Mouse (Mus musculus) embryonic fibroblast, embryonic 13.5 days (primary cell): Measurements from ENCODE around the gene Kcnab2. TPM values are rescaled to one million over a fixed set of nuclear protein-coding genes. Genes with fewer than 3 reads are reported as not detected.

ENCODE experiments used
- H3K27ac ChIP-seq: 2 replicates; pipeline ENCODE4 v1.5.1; 2012; ENCODE audit warnings: low read length, control low read depth, inconsistent platforms; ENCODE audit not compliant: insufficient read depth
- H3K4me1 ChIP-seq: 2 replicates; pipeline ENCODE4 v1.6.1; 2011; ENCODE audit warnings: low read length; ENCODE audit not compliant: control insufficient read depth, insufficient read depth
- H3K4me3 ChIP-seq: 2 replicates; pipeline ENCODE4 v1.5.1; 2011; ENCODE audit warnings: mild to moderate bottlenecking, control low read depth, low read length; ENCODE audit not compliant: insufficient read depth
- CTCF ChIP-seq: IDR thresholded peaks from 2 replicates; pipeline ENCODE4 v1.5.1; 2011; ENCODE audit warnings: mild to moderate bottlenecking, control low read depth, low read length, moderate library complexity, borderline replicate concordance; ENCODE audit not compliant: insufficient read depth
- POLR2A ChIP-seq: IDR thresholded peaks from 2 replicates; pipeline ENCODE4 v1.6.1; 2011; ENCODE audit warnings: low read depth, mild to moderate bottlenecking, control low read depth, low read length, moderate library complexity
- polyA plus RNA-seq: library from polyadenylated mRNA; stranded (reverse); fragments of >200 nt; gene quantifications from 2 replicates; pipeline ENCODE4 v1.2.4, GENCODE M21; 2011; ENCODE audit warnings: low read depth; ENCODE audit not compliant: missing spikeins, insufficient read length

Kcnab2 gene
- polyA plus RNA-seq, 1 experiment = 3.6 TPM

- peaks cover 4% of the 10 kb centered on the region for H3K4me1 ChIP-seq
- no peak overlapping the region for H3K27ac ChIP-seq
- no peak for TF ChIP-seq CTCF
- TF ChIP-seq POLR2A = no peak
- no peak overlapping the region for H3K4me3 ChIP-seq
These were observed 71.1 kb downstream of the Kcnab2 start for GRCm38 (mm10) chr4:152406531-152406930.

DNA sequence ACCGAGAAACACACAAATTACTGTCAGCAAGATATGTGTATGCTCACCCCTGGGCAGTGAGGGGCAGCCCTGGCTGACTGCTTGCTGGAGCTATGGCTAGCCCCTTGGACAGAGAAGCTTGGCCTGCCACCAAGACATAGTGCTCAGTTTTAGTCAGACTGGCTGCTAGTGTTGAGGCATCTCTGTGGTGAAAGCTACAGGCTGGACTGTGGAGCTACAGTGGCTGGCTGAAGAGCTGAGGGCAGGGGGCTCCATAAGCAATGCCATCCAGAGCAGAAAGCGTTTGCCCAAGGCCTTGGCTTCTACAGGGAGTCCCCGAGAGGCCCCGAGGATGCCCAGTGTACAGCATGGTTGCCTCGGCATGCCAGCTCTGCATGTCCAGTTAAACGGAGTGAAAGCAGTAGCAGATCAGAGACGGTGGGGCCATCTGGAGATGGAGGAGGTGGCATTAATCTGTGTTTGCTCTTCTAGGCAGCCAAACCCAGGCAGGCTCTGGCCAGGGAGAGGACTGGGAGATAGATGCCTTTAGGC, 71.9 kb downstream of the Kcnab2 start:
- no peak overlapping the region for H3K4me3 ChIP-seq
- H3K4me1 ChIP-seq = no peaks in the 10 kb centered on the region
- TF ChIP-seq POLR2A (no peak), CTCF (no peak)
- no peak overlapping the region for H3K27ac ChIP-seq

DNA sequence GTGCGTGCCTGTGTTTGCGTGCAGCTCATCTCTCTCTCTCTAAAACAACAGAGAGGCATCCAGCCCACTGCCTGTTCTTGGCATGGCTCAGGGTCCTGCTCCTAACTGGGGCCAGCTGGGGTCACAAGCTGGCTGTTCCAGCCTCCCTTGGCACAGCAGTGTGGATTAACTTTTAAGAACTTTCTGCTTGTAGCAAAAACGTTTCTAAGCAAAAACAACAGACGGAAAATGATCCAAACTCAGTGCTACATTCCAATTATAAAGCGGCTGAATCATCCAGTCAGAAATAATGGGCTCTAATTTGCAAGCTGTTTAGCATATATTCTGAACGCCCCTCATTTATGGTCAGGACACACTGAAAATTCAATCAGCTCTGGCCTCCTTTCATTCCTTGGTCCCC, 72.5 kb downstream of the Kcnab2 start:
- Histone ChIP-seq H3K4me3 (no peak overlapping the region), H3K27ac (no peak overlapping the region), H3K4me1 (no peaks in the 10 kb centered on the region)
- TF ChIP-seq CTCF = no peak
- TF ChIP-seq POLR2A = no peak

GRCm38 (mm10) chr4:152398926-152399325, 78.7 kb downstream of the Kcnab2 start:
- Histone ChIP-seq H3K27ac (no peak overlapping the region), H3K4me3 (no peak overlapping the region), H3K4me1 (no peaks in the 10 kb centered on the region)
- TF ChIP-seq POLR2A (no peak), CTCF (no peak)

DNA sequence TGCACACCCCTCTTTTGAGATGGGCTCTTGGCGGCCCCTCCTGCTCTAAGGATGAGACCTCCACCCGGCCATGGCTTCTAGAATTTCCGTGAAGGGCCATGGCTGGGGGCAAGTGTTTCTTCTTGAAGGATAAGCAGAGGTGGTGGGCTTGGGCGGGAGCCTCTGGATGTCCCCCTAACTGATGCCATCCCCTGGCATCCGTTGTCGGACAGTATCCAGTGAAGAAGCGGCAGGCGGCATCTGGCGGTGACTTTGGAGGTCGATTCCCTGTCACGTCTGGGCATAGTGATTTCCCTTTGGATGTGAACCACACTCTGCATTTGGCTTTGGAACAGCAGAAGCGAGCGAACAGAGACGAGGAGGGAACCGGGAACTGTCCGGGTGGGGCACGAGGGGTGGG, 85.0 kb downstream of the Kcnab2 start:
- TF ChIP-seq POLR2A (no peak), CTCF (no peak)
- Histone ChIP-seq H3K4me1 (no peaks in the 10 kb centered on the region), H3K27ac (no peak overlapping the region), H3K4me3 (no peak overlapping the region)

DNA sequence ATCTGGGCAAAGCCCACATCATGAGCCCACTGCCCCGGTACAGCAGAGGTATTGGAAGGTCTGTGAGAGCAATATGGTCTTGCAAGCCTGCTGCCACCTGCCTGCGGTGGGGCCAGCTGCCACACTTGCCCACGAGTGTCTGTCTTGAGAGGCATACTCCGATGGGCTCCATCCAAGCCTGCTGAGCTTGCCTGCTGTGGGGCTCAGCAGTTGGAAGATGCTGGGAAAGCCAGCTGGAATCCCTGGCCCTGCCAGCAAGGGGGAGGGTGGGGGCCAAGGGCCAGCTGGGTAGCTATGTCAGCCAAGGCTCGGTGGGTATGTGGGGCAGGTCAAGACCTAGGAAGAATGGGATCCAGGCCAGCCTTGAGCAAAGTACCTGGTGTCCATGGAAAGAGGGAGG, 85.5 kb downstream of the Kcnab2 start:
- Histone ChIP-seq H3K4me3 (no peak overlapping the region), H3K4me1 (no peaks in the 10 kb centered on the region), H3K27ac (no peak overlapping the region)
- no peak for TF ChIP-seq CTCF
- no peak for TF ChIP-seq POLR2A

- Histone ChIP-seq H3K4me3 (no peak overlapping the region), H3K27ac (no peak overlapping the region), H3K4me1 (no peaks in the 10 kb centered on the region)
- no peak for TF ChIP-seq POLR2A
These were observed 92.0 kb downstream of the Kcnab2 start for GRCm38 (mm10) chr4:152385644-152386043.

DNA sequence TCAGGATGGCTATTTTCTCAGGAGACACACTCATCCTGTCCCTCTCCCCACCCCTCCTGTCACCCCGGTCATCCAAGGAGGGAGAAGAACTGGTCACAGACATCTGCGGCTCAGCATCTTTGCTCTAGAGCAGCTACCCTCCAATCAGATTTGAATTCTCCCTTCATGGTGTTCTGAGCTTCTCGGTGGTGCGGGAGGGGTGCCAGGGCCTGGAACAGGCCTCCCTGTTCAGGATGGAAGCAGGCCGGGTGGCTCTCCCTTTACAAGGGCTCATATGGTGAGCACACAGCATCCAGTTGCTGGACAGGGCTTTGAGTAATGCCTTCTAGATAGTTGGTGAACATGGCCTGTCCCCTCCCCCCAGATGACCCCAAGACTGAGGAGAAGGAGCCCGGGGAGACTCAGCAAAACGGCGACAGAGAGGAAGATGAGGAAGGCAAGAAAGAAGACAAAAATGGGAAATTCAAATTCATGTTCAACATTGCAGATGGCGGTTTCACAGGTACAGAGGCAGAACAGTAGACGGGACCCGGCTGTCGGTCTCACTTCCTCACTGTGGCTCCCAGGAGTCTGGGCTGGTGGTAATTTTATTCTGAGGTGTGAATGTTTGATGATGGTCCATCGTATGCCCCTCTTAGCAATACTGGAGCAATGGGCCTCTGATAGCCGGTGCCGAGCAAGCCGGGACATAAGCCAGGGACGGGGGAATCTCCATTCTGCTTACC, 95.0 kb downstream of the Kcnab2 start:
- H3K27ac ChIP-seq = no peak overlapping the region
- no peaks in the 10 kb centered on the region for H3K4me1 ChIP-seq
- H3K4me3 ChIP-seq = no peak overlapping the region
- TF ChIP-seq POLR2A (no peak), CTCF (no peak)

DNA sequence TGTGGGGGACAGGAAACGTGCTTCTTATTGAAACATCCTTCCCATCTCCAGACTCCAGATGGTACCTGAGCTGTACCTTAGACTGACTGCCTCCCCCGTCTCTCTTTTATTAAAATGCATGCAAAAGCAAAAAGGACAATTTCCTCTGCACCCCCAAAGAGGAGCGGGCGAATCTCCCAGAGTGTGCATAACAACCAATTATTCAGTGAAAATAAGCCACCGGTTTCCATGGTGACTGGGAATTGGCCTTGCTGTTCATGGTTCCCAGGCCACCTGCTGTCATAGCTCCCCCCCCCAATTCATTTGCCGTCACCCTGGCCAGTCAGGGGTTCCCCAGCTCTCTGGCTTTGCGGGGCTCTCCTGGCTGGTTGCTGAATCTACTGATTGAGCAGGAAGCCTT, 112.4 kb downstream of the Kcnab2 start:
- TF ChIP-seq POLR2A (no peak), CTCF (no peak)
- no peak overlapping the region for H3K4me3 ChIP-seq
- H3K27ac ChIP-seq = no peak overlapping the region
- peaks cover 5% of the 10 kb centered on the region for H3K4me1 ChIP-seq

DNA sequence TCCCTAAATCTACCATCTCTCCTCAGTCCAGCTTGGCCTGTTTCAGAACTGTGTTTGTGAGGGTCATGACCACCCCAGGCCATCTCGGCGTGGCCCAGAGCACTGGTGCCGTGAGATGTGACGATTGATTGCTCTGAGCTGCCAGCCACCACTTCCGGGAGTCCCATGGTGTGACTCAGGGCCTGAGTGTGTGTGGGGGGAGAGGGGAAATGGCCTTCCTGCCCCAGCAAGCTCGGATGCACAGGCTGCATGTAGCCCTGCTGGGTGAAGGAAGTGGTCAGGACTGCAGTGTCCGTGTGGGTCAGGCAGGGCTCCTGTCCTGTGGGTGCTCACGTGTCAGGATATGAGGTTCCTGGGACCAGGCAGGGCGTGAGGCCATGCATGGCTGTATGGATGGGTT, 115.5 kb downstream of the Kcnab2 start:
- H3K27ac ChIP-seq = no peak overlapping the region
- peaks cover 5% of the 10 kb centered on the region for H3K4me1 ChIP-seq
- TF ChIP-seq POLR2A (no peak), CTCF (no peak)
- H3K4me3 ChIP-seq = no peak overlapping the region

DNA sequence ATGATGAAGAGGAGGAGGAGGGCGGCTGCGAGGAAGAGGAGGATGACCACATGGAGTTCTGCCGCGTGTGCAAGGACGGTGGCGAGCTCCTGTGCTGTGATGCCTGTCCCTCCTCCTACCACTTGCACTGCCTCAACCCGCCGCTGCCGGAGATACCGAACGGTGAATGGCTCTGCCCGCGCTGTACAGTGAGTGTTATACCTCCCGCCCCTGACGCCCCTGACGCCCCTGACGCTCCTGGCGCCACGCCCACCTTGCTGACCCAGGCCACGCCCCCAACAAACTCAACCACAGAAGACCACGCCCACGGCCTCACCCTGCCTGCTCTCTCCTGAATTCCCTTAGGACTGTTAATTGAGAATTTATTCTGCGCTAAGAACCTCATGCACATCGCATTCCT, 116.8 kb downstream of the Kcnab2 start:
- Histone ChIP-seq H3K4me1 (peaks cover 5% of the 10 kb centered on the region), H3K4me3 (no peak overlapping the region), H3K27ac (no peak overlapping the region)
- TF ChIP-seq POLR2A (no peak), CTCF (no peak)
